Mouse (Mus musculus): ENCODE measurements around the gene Pold2.

- no peak for TF ChIP-seq GATA1 (IDR thresholded peaks at IDR 0.05; ENCODE audit: borderline replicate concordance, low read length)
- TF ChIP-seq FLI1 (IDR thresholded peaks at IDR 0.05; ENCODE audit: low read length): no peak
These were observed 4.9 kb downstream of the Pold2 start for GRCm38 (mm10) chr11:5873192-5873591.
